8 mouse cellular contexts compared by ENCODE assay signal in genomic region chr11:117932195-117932594, GRCm38 (mm10). TPM values are rescaled to one million over a fixed set of nuclear protein-coding genes. Genes with fewer than 3 reads are reported as not detected.
A peak's percentile ranks its signal among the peaks of the same experiment; 100 is the strongest.
DNase-seq lines count a peak whose midpoint lies in the region; ATAC-seq and TF ChIP-seq lines count a peak whose summit lies in the region.

No protein-coding gene starts in this region.

- H3K27me3 ChIP-seq in ES-Bruce4 (ENCODE audit: control insufficient read depth, insufficient read depth, low read length, poor library complexity, severe bottlenecking) = no peaks in the 10 kb centered on the region
- H3K27me3 ChIP-seq in heart, embryonic 10.5 days (ENCODE audit: insufficient read depth, poor library complexity, severe bottlenecking) = peaks cover 70% of the 10 kb centered on the region
- H3K27me3 ChIP-seq in lung, postnatal 0 days (replicated peaks; ENCODE audit: insufficient read depth, low read length) = 0 out of 2 replicates have a peak, but pooled peaks cover 2% of the 10 kb centered on the region
- H3K27me3 ChIP-seq in liver, embryonic 11.5 days (replicated peaks; ENCODE audit: control insufficient read depth, insufficient read depth, low read length) = peaks cover 32% of the 10 kb centered on the region
- no peaks in the 10 kb centered on the region for H3K27me3 ChIP-seq in thymus, adult 2 months (ENCODE audit: control insufficient read depth, insufficient read depth, low read length)

- H3K4me2 ChIP-seq in lung, postnatal 0 days (replicated peaks; ENCODE audit: low read depth, low read length) = no peak overlapping the region
- H3K4me2 ChIP-seq in liver, embryonic 11.5 days = no peak overlapping the region

- 0 out of 2 replicates have a peak overlapping the region, but pooled peaks have one; percentile 39 for H3K9ac ChIP-seq in ES-Bruce4 (ENCODE audit: low read depth, poor library complexity, severe bottlenecking)
- H3K9ac ChIP-seq in lung, postnatal 0 days (replicated peaks; ENCODE audit: low read depth) = no peak overlapping the region
- H3K9ac ChIP-seq in liver, embryonic 11.5 days (ENCODE audit: low read depth, low read length) = no peak overlapping the region

- H3K9me3 ChIP-seq in ES-Bruce4 (replicated peaks; ENCODE audit: control insufficient read depth, insufficient read depth, low read length, poor library complexity, severe bottlenecking) = no peaks in the 10 kb centered on the region
- H3K9me3 ChIP-seq in heart, embryonic 10.5 days = no peaks in the 10 kb centered on the region
- no peaks in the 10 kb centered on the region for H3K9me3 ChIP-seq in lung, postnatal 0 days (ENCODE audit: low read length)
- no peaks in the 10 kb centered on the region for H3K9me3 ChIP-seq in liver, embryonic 11.5 days (ENCODE audit: control insufficient read depth, low read length)

- TF ChIP-seq POLR2A in ES-Bruce4 (IDR thresholded peaks at IDR 0.05; ENCODE audit: insufficient read depth, low read length) = no peak
- no peak for TF ChIP-seq POLR2A in thymus, adult 2 months (IDR thresholded peaks at IDR 0.05; ENCODE audit: control insufficient read depth, extremely low read depth, insufficient read depth, low read length, poor library complexity)

- H3K4me3 ChIP-seq in ES-Bruce4 (ENCODE audit: low read depth, low read length) = 0 out of 2 replicates have a peak overlapping the region, but pooled peaks have one; percentile 11
- H3K4me3 ChIP-seq in heart, embryonic 10.5 days = no peak overlapping the region
- H3K4me3 ChIP-seq in lung, postnatal 0 days (ENCODE audit: low read depth, low read length) = no peak overlapping the region
- H3K4me3 ChIP-seq in liver, embryonic 11.5 days (ENCODE audit: low read depth, low read length) = no peak overlapping the region
- no peak overlapping the region for H3K4me3 ChIP-seq in thymus, adult 2 months (ENCODE audit: control insufficient read depth, insufficient read depth, low read length)

- TF ChIP-seq CTCF in ES-Bruce4 (IDR thresholded peaks at IDR 0.05; ENCODE audit: low read depth, low read length) = no peak
- TF ChIP-seq CTCF in lung, postnatal 0 days (IDR thresholded peaks at IDR 0.05) = peak; percentile 13; the same call in 1 of the 2 replicates
- TF ChIP-seq CTCF in thymus, adult 2 months (IDR thresholded peaks at IDR 0.05; ENCODE audit: borderline replicate concordance, control insufficient read depth, extremely low read depth, insufficient read depth, low read length, poor library complexity) = no peak

- WGBS in heart, embryonic 10.5 days = 35% methylated on average over 4 of the region's 4 CpGs
- WGBS in lung, postnatal 0 days = 31% methylated on average over 4 of the region's 4 CpGs
- WGBS in liver, embryonic 11.5 days = 50% methylated on average over 4 of the region's 4 CpGs
- 98% methylated on average over 4 of the region's 4 CpGs for WGBS in thymus, adult 2 months

- no peaks in the 10 kb centered on the region for H3K36me3 ChIP-seq in ES-Bruce4 (ENCODE audit: control insufficient read depth, insufficient read depth, low read length, poor library complexity, severe bottlenecking)
- no peaks in the 10 kb centered on the region for H3K36me3 ChIP-seq in heart, embryonic 10.5 days
- no peaks in the 10 kb centered on the region for H3K36me3 ChIP-seq in lung, postnatal 0 days (ENCODE audit: insufficient read depth, low read length)
- no peaks in the 10 kb centered on the region for H3K36me3 ChIP-seq in liver, embryonic 11.5 days (ENCODE audit: control insufficient read depth, insufficient read depth, low read length)
- no peaks in the 10 kb centered on the region for H3K36me3 ChIP-seq in thymus, adult 2 months (ENCODE audit: control insufficient read depth, insufficient read depth, low read length)

- TF ChIP-seq EP300 in ES-Bruce4 (IDR thresholded peaks at IDR 0.05; ENCODE audit: insufficient read depth, low read depth, low read length) = peak; percentile 89
- peak; percentile 72 for TF ChIP-seq EP300 in lung, postnatal 0 days (IDR thresholded peaks at IDR 0.05)

- peak; percentile 43 for ATAC-seq in lung, postnatal 0 days
- ATAC-seq in liver, embryonic 11.5 days (replicated peaks; ENCODE audit: low FRiP score) = no peak

- DNase-seq in frontal cortex, adult 2 months (ENCODE audit: extremely low spot score in 1 of 2, low spot score in 1 of 2) = peak; percentile 78 to 84
- DNase-seq in frontal cortex, postnatal 10 days (ENCODE audit: low spot score in 2 of 2) = no peak
- DNase-seq in heart, embryonic 10.5 days (ENCODE audit: low spot score) = no peak
- DNase-seq in lung, postnatal 0 days (ENCODE audit: low spot score) = peak; percentile 84
- no peak for DNase-seq in liver, embryonic 11.5 days (ENCODE audit: low spot score)
- no peak for DNase-seq in thymus, adult 2 months
- DNase-seq in Muller cell, postnatal 12 days (ENCODE audit: inconsistent ontology term) = no peak

- peak overlapping the region; percentile 58 for H3K27ac ChIP-seq in ES-Bruce4 (ENCODE audit: insufficient read depth, low read length)
- peak overlapping the region; percentile 67 for H3K27ac ChIP-seq in heart, embryonic 10.5 days
- H3K27ac ChIP-seq in lung, postnatal 0 days (ENCODE audit: low read length) = peak overlapping the region; percentile 66
- H3K27ac ChIP-seq in liver, embryonic 11.5 days (ENCODE audit: low read depth, low read length) = no peak overlapping the region
- H3K27ac ChIP-seq in thymus, adult 2 months (ENCODE audit: control insufficient read depth, insufficient read depth, low read length) = no peak overlapping the region

- peaks cover 27% of the 10 kb centered on the region for H3K4me1 ChIP-seq in ES-Bruce4 (ENCODE audit: control insufficient read depth, insufficient read depth, low read length)
- H3K4me1 ChIP-seq in heart, embryonic 10.5 days = peaks cover 65% of the 10 kb centered on the region
- peaks cover 41% of the 10 kb centered on the region for H3K4me1 ChIP-seq in lung, postnatal 0 days (ENCODE audit: insufficient read depth, low read depth, low read length)
- H3K4me1 ChIP-seq in liver, embryonic 11.5 days (replicated peaks; ENCODE audit: control insufficient read depth, insufficient read depth, low read length) = peaks cover 27% of the 10 kb centered on the region
- peaks cover 64% of the 10 kb centered on the region for H3K4me1 ChIP-seq in thymus, adult 2 months (replicated peaks; ENCODE audit: control insufficient read depth, insufficient read depth, low read length)

RNA-seq across cellular contexts. Expression of gene Socs3, which starts 37.7 kb away (rescaled TPM):
- 4.5 and 5.8 TPM in 2 replicates for polyA plus RNA-seq in frontal cortex, adult 2 months (2012; rRNA removed)
- polyA plus RNA-seq in ES-Bruce4 (2011; ENCODE audit: insufficient read depth, insufficient read length, low read depth, missing spikeins) = 53.8 and 61.5 TPM in 2 replicates
- 6.9 and 10.6 TPM in 2 replicates for polyA plus RNA-seq in heart, embryonic 10.5 days (2016; fragmentation: Nextera tagmentation; extraction: Ambion mirVana)
- 27.5 and 57.0 TPM in 2 replicates for polyA plus RNA-seq in lung, postnatal 0 days (2015; fragmentation: Nextera tagmentation; extraction: Ambion mirVana)
- polyA plus RNA-seq in liver, embryonic 11.5 days (2014; fragmentation: Nextera tagmentation; extraction: Ambion mirVana) = 3.7 and 4.6 TPM in 2 replicates
- 44.3 and 45.7 TPM in 2 replicates for polyA plus RNA-seq in thymus, adult 2 months (2012; rRNA removed)

RNA-seq across cellular contexts. Expression of gene Pgs1, which starts 53.9 kb away (rescaled TPM):
- 69.6 and 74.3 TPM in 2 replicates for polyA plus RNA-seq in frontal cortex, adult 2 months (2012; rRNA removed)
- 31.5 and 35.5 TPM in 2 replicates for polyA plus RNA-seq in ES-Bruce4 (2011; ENCODE audit: insufficient read depth, insufficient read length, low read depth, missing spikeins)
- 34.0 and 38.5 TPM in 2 replicates for polyA plus RNA-seq in heart, embryonic 10.5 days (2016; fragmentation: Nextera tagmentation; extraction: Ambion mirVana)
- 88.6 and 89.5 TPM in 2 replicates for polyA plus RNA-seq in lung, postnatal 0 days (2015; fragmentation: Nextera tagmentation; extraction: Ambion mirVana)
- polyA plus RNA-seq in liver, embryonic 11.5 days (2014; fragmentation: Nextera tagmentation; extraction: Ambion mirVana) = 31.5 and 31.9 TPM in 2 replicates
- polyA plus RNA-seq in thymus, adult 2 months (2012; rRNA removed) = 89.1 and 89.5 TPM in 2 replicates

RNA-seq across cellular contexts. Expression of gene Tha1, which starts 58.9 kb away (rescaled TPM):
- 9.0 and 9.1 TPM in 2 replicates for polyA plus RNA-seq in frontal cortex, adult 2 months (2012; rRNA removed)
- 0.52 and 1.1 TPM in 2 replicates for polyA plus RNA-seq in ES-Bruce4 (2011; ENCODE audit: insufficient read depth, insufficient read length, low read depth, missing spikeins)
- 4.0 and 4.3 TPM in 2 replicates for polyA plus RNA-seq in heart, embryonic 10.5 days (2016; fragmentation: Nextera tagmentation; extraction: Ambion mirVana)
- polyA plus RNA-seq in lung, postnatal 0 days (2015; fragmentation: Nextera tagmentation; extraction: Ambion mirVana) = 6.3 and 8.4 TPM in 2 replicates
- 1.5 and 1.7 TPM in 2 replicates for polyA plus RNA-seq in liver, embryonic 11.5 days (2014; fragmentation: Nextera tagmentation; extraction: Ambion mirVana)
- 15.3 and 16.9 TPM in 2 replicates for polyA plus RNA-seq in thymus, adult 2 months (2012; rRNA removed)

Comparison
In these comparisons a context has a peak if more than half of its experiments do, and no peak if none do; other contexts are left out.
1. DNase-seq: peak in frontal cortex, adult 2 months (2 of 2) and lung, postnatal 0 days (single experiment); none in frontal cortex, postnatal 10 days (0 of 2), heart, embryonic 10.5 days (single experiment), liver, embryonic 11.5 days (single experiment), thymus, adult 2 months (single experiment) and Muller cell, postnatal 12 days (single experiment).
2. H3K27ac ChIP-seq: peak in ES-Bruce4 (single experiment), heart, embryonic 10.5 days (single experiment) and lung, postnatal 0 days (single experiment); none in liver, embryonic 11.5 days (single experiment) and thymus, adult 2 months (single experiment).